Mouse (Mus musculus) kidney, adult 2 months (tissue): ENCODE results near the gene Ifng.

Source experiments
- CTCF ChIP-seq: fragments of 200-500 bp; conservative IDR thresholded peaks from 2 replicates; pipeline ENCODE4 v1.5.1; 2011; ENCODE audit warnings: low read depth, mild to moderate bottlenecking, control low read depth, low read length, moderate library complexity, mixed read lengths; ENCODE audit not compliant: insufficient read depth, insufficient read length
- POLR2A ChIP-seq: fragments of 200-500 bp; IDR thresholded peaks from one replicate; pipeline ENCODE4 v1.6.1; 2011; ENCODE audit warnings: low read depth, low read length, control low read depth

DNA sequence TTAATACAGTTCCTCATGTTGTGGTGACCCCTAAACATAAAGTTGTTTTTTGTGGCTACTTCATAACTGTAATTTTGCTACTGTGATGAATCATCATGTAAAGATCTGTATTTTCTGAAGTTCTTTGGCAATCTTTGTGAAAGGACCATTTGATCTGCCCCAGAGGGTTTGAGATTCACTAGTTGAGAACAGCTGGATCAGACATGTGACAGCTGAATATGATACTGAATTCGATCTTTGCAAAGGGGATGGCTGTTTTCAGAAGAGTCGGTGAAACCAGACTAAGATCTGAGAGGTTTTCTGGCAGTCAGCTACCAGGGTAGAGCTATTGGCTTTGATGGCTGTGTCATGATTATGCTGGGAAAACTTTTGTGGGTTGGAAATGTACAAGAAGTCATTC lies 10.9 kb downstream of the Ifng start:
- TF ChIP-seq CTCF: no peak
- TF ChIP-seq POLR2A: no peak
